Mouse (Mus musculus): ENCODE results near the gene Tef.

The Tef gene

DNA sequence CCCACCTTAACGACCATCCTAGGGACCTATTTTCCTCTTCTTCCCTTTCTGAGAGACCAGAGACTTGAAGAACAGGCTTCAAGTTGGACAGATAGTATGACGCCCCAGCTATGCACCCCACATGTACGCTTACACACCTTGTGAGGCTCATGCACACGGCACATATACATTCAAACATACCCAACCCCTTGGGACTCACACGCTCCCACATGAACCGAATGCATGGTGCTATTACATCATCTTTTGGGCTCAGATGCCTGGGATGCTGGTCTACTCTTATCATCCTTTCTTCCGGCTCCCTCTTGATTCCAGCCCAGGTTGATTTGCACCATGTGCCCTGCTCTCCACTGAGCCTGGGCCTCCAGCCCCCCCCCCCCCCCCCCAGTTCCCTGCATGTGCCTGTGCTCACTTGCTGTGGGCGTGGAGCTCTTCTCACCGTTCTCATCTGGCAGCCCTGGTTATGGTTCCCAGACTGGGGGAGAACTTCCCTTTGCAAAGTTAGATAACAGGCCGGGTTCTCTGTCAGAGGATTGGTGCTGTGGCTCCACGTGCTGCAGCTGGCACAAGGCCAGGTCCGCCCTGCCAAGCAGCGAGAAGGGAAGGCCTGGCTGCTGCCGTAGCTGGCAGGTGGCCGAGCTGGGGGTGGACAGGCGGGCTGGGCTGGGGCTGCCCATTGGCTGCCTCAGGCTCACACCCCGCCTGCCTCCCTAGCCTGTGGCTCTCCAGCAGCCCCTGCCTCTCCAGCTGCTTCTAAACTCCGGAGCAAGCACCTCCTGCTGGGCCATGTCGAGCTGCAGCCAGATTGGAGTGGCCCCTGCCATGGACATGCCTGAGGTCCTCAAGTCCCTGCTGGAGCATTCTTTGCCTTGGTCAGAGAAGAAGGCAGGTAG is at the start of gene Tef:
Gene Tef (plus strand): TSS at position 421 of the 890 bp plus-strand sequence.
- in situ Hi-C loops (cut with MboI, MseI), result no loop called here

DNA sequence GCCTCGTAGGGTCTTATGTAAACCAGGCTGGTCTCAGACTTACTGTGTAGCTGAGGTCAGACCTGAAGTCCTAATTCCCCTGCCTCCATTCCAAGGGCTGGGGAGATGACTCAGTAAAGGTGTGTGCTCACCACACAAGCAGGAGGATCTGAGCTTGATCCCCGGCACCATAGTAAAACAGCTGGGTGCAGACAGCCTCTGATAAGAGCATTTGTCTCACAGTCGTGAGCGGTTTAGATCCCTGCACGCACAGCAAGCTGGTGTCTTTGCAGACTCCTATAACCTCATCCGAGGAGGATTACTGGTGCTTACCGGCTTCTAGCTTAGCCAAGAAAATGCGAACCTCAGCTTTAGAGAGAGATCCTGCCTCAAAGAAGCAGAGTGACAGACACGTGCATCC is 48.6 kb upstream of the Tef start:
- in situ Hi-C loops (cut with MboI, MseI), result no loop called here

DNA sequence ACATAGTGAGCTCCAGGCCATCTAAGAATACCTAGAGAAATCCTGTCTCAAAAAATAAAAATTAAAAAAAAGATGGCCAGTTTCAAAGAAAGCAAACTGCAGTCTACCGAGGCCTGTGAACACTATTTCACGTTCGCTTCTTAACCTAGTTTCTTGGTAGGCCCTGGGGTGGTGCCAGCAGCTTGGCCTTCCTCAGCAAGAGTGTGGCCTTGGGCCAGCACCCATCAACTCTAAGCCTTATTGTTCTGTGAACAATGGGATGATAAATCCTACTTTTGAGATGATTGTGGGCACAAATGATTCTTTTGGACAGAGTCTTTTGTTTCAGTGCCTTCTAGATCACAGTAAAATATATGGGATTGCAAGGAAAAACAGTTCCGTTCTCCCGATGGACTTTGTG is 43.5 kb upstream of the Tef start:
- in situ Hi-C loops (cut with MboI, MseI), result no loop called here

DNA sequence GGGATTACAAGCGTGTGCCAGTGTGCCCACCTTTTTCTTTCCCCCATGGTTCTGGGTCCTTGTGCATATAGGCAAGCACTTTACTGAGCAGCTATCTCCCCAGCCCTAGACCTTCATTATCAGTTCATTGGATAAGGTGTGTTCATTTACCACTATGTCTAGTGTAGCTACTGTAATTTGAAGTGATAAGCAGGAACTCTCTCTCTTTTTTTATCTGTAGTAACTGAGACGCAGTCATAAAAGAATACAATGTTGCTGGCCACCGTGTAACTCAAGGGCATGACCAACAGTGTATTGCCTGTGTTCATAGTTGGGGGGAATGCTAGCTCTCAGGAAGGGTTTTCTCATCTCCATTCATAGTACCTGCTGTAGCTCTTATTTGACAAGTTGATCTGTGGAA is 42.7 kb upstream of the Tef start:
- in situ Hi-C loops (cut with MboI, MseI), result no loop called here

DNA sequence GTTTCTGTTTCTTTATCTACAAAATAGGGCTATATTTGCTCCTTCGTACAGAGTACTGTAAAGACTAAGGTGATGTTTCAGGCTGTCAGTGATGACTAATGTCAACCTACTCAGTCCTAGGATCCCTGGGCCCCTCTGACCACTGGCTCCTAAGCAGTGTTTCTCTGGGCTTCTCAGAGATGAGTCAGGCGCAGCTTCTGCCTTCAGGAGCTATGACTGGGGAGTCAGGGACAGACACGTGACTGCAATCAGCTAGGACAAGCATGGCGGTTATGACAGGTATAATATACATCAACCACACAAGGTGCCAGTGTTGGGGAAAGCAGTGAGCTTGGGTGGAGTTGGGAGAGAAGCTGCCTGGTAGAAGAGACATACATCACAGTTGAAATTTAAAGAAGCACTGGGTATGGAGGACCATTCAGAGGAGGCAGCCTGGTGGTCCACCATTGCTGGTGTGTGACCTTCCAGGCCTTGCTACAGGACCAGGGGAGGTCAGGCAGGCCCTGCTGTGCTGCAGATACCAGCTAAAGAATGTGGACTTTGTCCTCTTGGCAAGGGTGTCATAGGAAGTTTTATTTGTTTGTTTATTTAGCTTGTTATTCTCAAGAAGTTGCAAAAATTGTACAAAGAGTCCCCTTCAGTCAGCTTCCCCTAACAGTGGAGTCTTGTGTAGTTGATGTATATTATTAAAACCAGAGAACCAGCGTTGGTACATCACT is 41.7 kb upstream of the Tef start:
- in situ Hi-C loops (cut with MboI, MseI), result no loop called here

DNA sequence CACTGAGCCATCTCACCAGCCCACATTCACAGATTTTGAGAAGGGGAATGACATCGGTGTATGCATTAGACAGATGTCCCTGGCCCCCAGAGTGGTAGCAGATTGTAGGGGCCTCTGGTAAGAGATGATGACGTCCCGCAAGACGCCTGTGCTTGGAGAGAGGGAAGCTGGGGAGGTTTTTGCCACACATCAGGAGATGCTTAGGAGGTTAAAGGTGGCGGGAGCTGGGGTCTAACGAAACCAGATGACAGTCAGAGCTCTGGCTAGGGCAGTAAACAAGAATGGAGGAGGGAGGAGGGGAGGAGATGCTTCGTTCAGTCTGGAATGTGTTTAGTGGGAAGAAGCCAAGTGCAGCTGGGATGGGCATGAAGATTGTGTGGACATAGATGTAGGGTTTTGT is 40.8 kb upstream of the Tef start:
- in situ Hi-C loops (cut with MboI, MseI), result no loop called here

DNA sequence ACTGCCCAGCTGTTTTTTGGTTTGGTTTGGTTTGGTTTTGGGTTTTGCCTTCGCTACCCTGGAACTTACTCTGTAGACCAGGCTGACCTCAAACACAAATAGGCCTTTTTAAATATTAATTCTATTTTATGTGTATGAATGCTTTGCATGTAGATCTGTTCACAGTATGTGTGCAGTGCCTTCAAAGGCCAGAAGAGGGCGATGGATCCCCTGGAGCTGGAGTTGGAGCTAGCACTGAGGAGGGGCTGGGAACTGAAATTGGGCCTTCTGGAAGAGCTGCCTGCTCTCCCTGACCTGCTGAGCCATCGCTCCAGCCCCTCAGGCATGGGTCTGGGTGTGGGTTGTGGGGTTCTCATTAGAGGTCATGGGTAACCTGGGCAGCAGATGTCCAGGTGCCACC is 40.3 kb upstream of the Tef start:
- in situ Hi-C loops (cut with MboI, MseI), result no loop called here

DNA sequence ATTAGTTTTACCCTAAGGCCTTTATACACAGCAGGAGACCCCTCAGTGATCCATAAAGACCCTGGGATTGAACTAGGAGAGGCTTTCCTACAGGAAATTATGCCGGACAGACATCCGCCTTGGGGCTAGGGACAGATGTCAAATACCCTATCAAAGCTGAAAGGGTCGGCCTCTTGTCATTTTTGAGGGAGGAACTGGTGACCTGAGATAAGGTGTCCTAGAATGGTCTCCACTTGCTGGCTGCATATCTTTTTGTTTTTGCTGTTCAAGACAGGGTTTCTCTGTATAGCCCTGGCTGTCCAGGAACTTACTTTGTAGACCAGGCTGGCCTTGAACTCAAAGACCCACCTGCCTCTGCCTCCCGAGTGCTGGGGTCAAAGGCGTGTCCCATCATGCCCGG is 37.6 kb upstream of the Tef start:
- in situ Hi-C loops (cut with MboI, MseI), result no loop called here

DNA sequence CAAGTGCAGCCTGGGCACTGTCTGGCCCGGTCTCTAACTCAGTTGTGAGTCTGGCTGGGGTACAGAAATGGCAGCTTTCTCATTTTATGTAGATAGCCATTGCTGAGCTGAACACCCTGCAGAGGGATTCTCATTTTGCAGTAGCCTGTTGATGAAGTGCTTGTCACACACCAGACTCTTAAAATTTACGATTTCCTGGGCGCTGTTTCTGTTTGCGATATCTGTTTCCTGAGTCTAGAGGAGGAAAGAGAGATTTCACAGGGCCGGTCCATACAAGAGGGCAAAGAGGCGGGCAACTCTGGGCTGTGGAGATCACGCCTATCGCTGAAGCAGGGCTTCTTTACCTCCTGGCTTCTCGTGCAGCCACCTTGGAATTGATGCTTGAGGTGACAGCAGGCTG is 36.6 kb upstream of the Tef start:
- in situ Hi-C loops (cut with MboI, MseI), result no loop called here

DNA sequence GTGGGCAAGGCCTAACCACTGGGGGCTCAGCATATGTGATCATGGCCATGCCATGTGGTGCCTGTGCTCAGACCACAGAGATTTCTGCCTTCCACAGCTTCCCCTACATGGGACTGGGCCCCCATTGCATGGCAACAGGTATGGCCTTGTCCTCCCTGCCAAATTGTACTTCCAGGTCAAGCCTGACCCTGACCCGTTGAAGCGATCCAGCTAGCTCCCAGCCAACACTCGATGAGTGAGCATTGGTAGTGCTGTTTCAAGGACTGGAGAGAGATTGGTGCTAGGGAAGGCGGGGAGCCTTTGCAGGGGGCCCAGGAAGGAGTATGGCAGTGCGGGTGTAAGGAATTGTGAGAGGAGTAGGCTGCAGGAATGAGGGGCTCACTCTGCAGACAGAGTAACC is 35.8 kb upstream of the Tef start:
- in situ Hi-C loops (cut with MboI, MseI), result no loop called here

DNA sequence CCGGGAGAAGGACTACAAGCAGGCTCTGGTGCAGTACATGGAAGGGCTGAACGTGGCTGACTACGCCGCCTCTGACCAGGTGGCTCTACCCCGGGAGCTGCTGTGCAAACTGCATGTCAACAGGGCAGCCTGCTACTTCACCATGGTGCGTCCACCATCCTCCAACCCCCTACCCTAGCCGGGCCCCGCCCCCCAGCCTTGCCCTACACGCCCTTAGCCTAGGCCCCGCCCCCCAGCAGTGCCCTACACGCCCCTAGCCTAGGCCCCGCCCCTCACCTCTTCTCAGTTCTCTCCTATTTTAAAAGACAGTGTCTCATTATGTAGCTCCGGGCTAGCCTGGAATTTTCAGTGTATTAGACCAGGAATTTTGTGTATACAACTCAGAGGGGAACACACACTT is 33.2 kb upstream of the Tef start:
- in situ Hi-C loops (cut with MboI, MseI), result no loop called here

DNA sequence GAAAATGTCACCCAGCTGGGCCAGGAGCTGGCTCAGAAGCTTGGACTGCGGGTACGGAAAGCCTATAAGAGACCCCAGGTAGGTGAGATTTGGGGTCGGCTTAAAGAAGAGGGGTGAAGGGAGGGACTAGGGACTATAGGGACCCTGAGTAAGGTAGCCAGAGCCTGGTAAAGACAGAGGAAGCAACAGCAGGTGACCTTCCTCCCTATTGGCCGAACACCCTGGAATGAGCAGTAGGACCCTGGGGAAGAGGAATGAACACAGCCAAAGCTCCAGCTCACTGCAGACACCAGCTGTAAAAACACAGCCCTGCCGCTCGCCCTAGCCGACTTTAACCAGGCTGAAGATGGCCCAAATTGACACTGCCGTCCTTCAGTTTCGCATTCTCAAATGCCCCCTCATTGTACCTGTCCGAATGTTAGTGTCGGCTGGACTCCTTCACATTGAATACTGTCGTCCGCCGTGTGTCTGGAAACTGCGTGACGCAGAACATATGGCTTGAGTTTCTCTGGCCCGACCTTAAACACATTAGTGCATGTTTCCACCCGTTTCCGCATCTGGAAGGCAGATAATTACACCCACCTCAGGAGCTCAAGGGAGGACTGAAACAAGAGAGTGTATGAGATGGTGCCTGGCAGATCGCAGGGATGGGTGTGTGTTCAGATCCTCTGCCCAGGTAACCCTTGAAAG is 29.6 kb upstream of the Tef start:
- in situ Hi-C loops (cut with MboI, MseI), result no loop called here

DNA sequence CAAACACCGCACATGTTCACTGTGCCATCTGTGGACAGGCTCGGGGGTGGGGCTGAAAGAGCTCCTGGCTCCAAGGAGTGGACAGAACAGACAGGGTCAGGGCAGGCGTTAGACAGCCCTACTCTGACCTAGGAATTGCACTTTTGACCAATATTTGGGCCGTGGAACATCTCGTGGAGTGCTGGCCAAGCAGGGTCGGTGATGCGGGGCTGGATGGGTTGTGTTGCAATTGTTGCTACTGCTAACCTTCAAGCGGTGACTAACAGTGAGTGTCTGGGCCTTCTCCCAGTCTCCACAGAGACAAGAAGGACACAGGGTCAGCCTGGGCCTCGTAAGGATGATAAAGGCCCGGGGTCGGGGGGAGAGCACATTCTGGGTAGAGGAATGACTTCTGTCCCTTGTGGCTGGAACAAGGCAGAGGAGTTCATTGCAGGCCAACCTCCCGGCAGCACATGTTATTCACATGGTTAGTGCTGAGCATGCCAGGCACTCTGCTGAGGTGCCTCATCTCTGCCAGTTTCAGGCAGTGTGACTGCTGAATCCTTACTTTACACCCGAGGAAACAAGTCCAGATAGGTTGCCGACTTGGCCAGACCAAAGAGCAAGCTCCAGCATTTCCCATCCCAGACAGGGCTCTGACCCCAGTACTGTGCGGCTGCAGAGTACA is 27.6 kb upstream of the Tef start:
- in situ Hi-C loops (cut with MboI, MseI), result no loop called here

DNA sequence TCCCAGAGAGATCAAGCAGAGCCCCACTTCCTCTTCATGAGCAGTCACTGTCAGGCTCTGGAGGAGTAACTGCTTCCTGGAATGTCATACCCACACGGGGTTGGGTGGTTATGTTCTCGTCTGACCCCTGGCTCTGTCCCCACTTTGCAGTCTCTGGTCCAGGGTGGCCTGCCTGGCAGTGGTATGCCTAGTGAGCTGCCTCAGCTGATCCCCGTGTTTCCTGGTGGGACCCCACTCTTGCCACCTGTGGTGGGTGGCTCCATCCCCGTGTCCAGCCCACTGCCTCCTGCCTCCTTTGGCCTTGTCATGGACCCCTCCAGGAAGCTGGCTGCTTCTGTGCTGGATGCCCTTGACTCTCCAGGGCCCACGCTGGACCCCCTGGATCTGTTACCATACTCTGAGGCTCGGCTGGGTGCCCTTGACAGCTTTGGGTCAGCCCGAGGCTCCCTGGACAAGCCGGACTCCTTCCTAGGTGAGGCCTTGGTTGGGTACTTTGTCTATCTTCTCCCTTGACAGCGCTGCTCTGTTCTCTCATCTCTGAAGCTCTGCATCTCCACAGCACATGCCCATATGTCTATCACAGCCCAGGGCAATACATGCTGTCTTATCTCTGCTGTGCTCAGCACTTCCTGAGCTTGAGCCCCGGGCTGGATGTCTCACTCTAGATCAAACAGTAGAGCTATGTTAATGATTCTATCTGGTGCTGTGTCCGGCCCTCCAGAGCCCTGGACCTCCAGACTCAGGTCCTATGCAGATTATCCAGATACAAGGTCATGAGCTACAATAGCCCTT is 25.4 kb upstream of the Tef start:
- in situ Hi-C loops (cut with MboI, MseI), result no loop called here

DNA sequence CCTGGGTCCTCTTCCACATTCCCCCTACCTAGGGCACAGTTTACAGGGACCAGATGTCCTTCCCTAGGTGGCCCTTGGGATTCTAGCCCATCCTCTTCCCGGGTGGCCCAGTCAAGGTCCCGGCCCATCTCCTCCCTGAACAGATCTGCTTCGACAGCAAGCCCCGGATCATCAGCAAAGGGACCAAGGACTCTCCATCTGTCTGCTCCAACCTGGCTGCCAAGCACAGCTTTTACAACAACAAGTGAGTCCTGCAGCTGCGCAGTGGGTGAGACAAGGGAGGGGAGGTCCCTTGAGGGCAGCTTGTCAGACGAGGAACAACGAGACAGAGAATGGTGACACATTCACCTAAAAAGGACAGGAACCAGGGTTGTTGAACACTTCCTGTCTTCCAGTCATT is 20.4 kb upstream of the Tef start:
- in situ Hi-C loops (cut with MboI, MseI), result no loop called here

DNA sequence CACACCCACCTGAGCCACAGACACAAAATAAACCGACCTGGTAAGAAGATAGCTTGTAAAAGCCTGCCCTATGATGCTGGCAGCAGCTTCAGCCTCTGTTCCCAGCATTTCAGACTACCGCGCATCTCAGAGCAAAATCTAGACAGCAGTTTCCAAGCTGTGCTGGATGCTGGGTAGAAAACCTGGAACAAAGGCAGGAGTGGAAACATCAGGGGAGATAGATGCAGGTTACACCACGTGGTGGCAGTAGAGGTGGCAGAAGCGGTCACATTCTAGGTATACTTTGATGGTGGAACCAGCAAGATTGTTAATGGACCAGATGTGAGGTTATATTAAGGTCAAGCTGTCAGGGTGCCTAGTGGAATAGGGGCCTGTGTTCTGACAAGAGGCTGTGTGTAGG is 17.5 kb upstream of the Tef start:
- in situ Hi-C loops (cut with MboI, MseI), result no loop called here

DNA sequence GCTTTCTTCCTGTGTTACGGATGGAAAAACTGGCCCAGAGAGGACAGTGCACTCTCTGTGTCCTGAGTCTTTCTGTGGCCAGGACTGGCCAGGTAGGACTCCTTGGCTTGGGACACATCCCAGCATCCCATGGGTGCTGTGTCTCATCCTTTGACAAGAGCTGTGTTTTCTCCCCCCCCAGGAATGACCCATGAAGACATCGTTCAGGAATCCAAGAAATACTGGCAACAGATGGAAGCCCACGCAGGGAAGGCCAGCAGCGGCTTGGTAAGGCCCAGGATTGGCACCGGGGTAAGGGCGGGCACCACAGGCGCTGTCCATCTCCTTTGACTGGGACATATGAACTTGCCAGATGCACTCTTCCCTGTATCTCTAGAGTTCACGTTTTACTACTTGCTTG is 16.5 kb upstream of the Tef start:
- in situ Hi-C loops (cut with MboI, MseI), result no loop called here

DNA sequence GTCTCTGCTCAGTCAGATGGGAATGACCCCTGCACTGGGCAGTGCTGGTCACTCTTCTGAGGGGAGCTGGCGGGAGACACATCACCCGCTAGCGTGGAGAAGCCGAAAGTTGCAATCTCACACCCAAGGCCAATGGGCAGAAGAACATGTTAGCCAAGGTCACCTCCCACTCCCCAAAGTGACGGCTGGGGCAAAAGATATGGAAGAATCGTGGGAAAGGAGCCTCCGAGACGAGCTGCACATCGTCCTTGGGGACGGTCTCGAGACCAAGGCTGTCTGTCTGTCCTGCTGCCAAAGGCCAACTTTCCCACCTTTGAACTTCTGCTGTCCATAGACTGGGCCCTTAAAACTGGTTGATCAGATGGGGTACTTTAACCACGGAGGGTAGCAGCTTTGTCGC is 14.7 kb upstream of the Tef start:
- in situ Hi-C loops (cut with MboI, MseI), result no loop called here

DNA sequence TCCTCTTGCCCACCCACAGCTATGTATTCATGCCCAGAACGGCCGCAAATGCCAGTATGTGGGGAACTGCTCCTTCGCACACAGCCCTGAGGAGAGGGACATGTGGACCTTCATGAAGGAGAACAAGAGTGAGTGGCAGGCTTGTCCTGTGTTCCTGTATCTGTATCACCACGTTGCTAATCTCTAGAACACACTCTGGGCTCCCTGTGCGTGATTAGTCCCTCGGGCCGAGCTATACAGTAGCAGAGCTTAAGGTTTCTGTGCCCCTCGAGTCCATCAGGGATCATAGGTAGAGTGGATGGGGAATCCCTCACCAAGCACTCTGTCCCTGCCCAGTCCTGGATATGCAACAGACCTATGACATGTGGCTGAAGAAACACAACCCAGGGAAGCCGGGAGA is 9.8 kb upstream of the Tef start:
- in situ Hi-C loops (cut with MboI, MseI), result no loop called here

DNA sequence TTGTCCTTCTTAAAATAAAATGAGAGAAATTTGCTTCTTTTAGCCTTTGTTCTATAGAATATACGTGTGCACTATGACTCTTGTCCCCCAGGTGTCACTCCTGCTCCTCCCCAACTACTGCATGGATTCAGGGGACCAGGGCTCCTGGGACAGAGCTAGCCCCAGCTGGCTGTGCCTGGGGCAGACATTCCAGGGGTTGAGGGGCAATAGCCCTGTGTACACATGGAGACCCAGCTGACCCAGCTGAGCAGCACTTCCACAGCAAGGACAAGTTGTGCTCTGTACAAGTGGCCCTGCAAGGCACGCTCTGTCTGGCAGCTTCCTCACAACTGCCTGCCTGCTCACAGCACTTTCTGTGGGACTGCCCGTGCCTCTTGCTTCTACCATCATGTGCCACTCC is 6.0 kb upstream of the Tef start:
- in situ Hi-C loops (cut with MboI, MseI), result no loop called here

DNA sequence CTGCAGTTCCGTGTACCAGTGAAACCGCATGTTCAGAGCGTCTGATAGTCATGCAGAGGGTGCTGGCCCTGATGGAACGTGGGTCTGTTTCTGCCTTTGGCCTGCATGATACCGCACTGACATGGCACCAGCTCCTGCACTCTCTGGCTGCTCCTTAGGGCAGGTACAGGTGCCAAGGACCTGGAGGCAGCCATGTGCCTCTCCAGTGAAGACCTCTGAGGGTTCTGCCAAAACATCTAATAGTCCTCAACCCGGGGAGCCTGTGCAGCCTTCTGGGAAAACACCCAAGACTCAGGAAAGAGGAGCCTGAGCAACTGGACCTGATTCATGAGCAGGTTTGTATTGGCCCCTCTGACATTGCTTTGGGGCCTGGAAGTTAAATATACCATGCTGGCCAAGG is 4.4 kb upstream of the Tef start:
- in situ Hi-C loops (cut with MboI, MseI), result no loop called here
